In the genomic region with DNA sequence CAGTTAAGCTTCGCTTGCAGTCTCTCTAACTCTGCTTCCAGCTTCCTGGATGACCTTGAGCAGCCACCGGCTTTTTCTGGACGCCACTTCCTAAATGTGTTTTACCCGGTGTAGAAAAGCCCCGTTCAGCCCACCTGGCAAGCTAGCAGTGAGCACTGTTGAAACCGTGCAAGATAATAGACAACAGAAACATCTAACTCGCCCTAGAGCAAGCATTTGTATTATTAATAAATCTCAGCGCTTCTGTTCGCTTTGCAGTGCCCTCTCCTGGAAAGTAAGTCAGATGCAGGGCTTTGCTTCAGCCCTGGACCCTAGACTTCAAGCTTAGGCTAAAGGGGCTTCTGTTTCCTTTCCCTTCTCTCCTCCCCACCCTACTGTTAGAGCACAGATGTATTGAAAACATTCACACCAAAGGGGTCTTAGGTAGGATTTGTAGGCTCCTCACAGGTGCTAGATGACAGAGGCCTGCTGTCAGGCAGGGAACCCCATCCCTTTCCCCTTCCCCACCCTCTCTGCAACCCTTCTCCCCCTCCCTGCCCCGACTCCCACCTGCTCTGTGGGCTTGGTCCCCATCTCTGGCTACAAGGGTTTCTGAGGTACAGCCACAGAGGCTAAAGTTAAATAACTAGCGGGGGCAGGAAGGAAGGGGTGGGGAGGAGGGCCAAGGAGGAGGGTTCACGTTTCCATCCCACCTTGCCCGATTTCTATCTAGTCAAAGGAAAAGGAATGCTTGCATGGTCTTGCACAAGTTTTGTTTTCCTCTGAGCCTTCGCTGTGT, we compare ENCODE assay signal across 8 mouse cellular contexts. TPM values are rescaled to one million over a fixed set of nuclear protein-coding genes. Genes with fewer than 3 reads are reported as not detected.
DNase-seq lines count a peak whose midpoint lies in the region; ATAC-seq and TF ChIP-seq lines count a peak whose summit lies in the region.

Gene Ccr10 (minus strand): TSS at position 593 of the 778 bp plus-strand sequence.

- peak; percentile 73 for DNase-seq in lung, embryonic 14.5 days
- DNase-seq in lung, postnatal 4 days: no peak
- peak; percentile 61 for DNase-seq in embryo, embryonic 11 days
- DNase-seq in left cerebral cortex, adult 11 months (ENCODE audit: low spot score): no peak
- DNase-seq in adrenal gland, postnatal 4 days (ENCODE audit: low spot score in 2 of 2): no peak

- ATAC-seq in lung, embryonic 14.5 days (ENCODE audit: insufficient read depth): no peak
- ATAC-seq in hindbrain, embryonic 16.5 days: no peak
- ATAC-seq in midbrain, embryonic 16.5 days: no peak
- ATAC-seq in frontal cortex, adult (ENCODE audit: low TSS enrichment): no peak

- H3K4me2 ChIP-seq in lung, embryonic 14.5 days: peak within 1 kb of the TSS; percentile 71
- H3K4me2 ChIP-seq in hindbrain, embryonic 16.5 days (ENCODE audit: low read length): peak within 1 kb of the TSS; percentile 77
- peak within 1 kb of the TSS; percentile 74 for H3K4me2 ChIP-seq in midbrain, embryonic 16.5 days (ENCODE audit: low read length)

- WGBS in lung, embryonic 14.5 days: 22% methylated on average over 14 of the region's 14 CpGs
- 20% methylated on average over 14 of the region's 14 CpGs for WGBS in hindbrain, embryonic 16.5 days
- WGBS in midbrain, embryonic 16.5 days: 18% methylated on average over 14 of the region's 14 CpGs

- H3K27me3 ChIP-seq in lung, embryonic 14.5 days (ENCODE audit: insufficient read depth, low read length): peaks cover 51% of the 10 kb centered on the region
- peaks cover 6% of the 10 kb centered on the region for H3K27me3 ChIP-seq in hindbrain, embryonic 16.5 days (replicated peaks; ENCODE audit: control insufficient read depth, insufficient read depth, low read length)
- peaks cover 18% of the 10 kb centered on the region; the same call in 1 of the 2 replicates for H3K27me3 ChIP-seq in midbrain, embryonic 16.5 days (ENCODE audit: control insufficient read depth, insufficient read depth, low read depth, low read length)

- peak; percentile 59 for TF ChIP-seq CTCF in lung, embryonic 14.5 days (IDR thresholded peaks at IDR 0.05; ENCODE audit: low read depth)

- H3K4me1 ChIP-seq in lung, embryonic 14.5 days (ENCODE audit: insufficient read depth): peaks cover 20% of the 10 kb centered on the region
- peaks cover 65% of the 10 kb centered on the region for H3K4me1 ChIP-seq in hindbrain, embryonic 16.5 days (ENCODE audit: control insufficient read depth, insufficient read depth, low read depth, low read length)
- H3K4me1 ChIP-seq in midbrain, embryonic 16.5 days (ENCODE audit: control insufficient read depth, insufficient read depth, low read length): peaks cover 51% of the 10 kb centered on the region

- H3K9ac ChIP-seq in lung, embryonic 14.5 days: peak within 1 kb of the TSS; percentile 39
- peak within 1 kb of the TSS; percentile 79 for H3K9ac ChIP-seq in hindbrain, embryonic 16.5 days (ENCODE audit: low read depth, low read length)
- peak within 1 kb of the TSS; percentile 75 for H3K9ac ChIP-seq in midbrain, embryonic 16.5 days (ENCODE audit: low read depth, low read length)

- peak within 1 kb of the TSS; percentile 34 for H3K4me3 ChIP-seq in lung, embryonic 14.5 days (ENCODE audit: low read depth, low read length)
- peak within 1 kb of the TSS; percentile 55 for H3K4me3 ChIP-seq in hindbrain, embryonic 16.5 days (ENCODE audit: low read length)
- peak within 1 kb of the TSS; percentile 51 for H3K4me3 ChIP-seq in midbrain, embryonic 16.5 days (ENCODE audit: low read depth, low read length)

- no peak within 1 kb of the TSS for H3K27ac ChIP-seq in lung, embryonic 14.5 days (ENCODE audit: low read depth)
- H3K27ac ChIP-seq in hindbrain, embryonic 16.5 days (ENCODE audit: low read depth, low read length): peak within 1 kb of the TSS; percentile 83
- H3K27ac ChIP-seq in midbrain, embryonic 16.5 days (ENCODE audit: low read length): peak within 1 kb of the TSS; percentile 73

- no peaks in the 10 kb centered on the region for H3K36me3 ChIP-seq in lung, embryonic 14.5 days (ENCODE audit: insufficient read depth)
- no peaks in the 10 kb centered on the region for H3K36me3 ChIP-seq in hindbrain, embryonic 16.5 days (ENCODE audit: control insufficient read depth, insufficient read depth, low read length)
- no peaks in the 10 kb centered on the region for H3K36me3 ChIP-seq in midbrain, embryonic 16.5 days (ENCODE audit: control insufficient read depth, insufficient read depth, low read length)

- H3K9me3 ChIP-seq in lung, embryonic 14.5 days (ENCODE audit: low read depth, low read length): no peaks in the 10 kb centered on the region
- no peaks in the 10 kb centered on the region for H3K9me3 ChIP-seq in hindbrain, embryonic 16.5 days (ENCODE audit: control insufficient read depth, low read length)
- no peaks in the 10 kb centered on the region for H3K9me3 ChIP-seq in midbrain, embryonic 16.5 days (replicated peaks; ENCODE audit: control insufficient read depth, low read length, poor library complexity, severe bottlenecking)

RNA-seq across cellular contexts. Expression of gene Ccr10, which starts in this region (rescaled TPM):
- 0.11 TPM in 1 of 2 replicates, not detected in the other for polyA plus RNA-seq in lung, embryonic 14.5 days (2014; fragmentation: Nextera tagmentation; extraction: Ambion mirVana)
- 0.32 and 0.60 TPM in 2 replicates for polyA plus RNA-seq in hindbrain, embryonic 16.5 days (2015; fragmentation: Nextera tagmentation; extraction: Ambion mirVana)
- 0.47 and 0.62 TPM in 2 replicates for polyA plus RNA-seq in midbrain, embryonic 16.5 days (2015; fragmentation: Nextera tagmentation; extraction: Ambion mirVana)
- under 1 TPM in 1 of 2 experiments, not detected in 1; 0.22 TPM for total RNA-seq in adrenal gland, postnatal 4 days (2021)

Comparison
In these comparisons a context has a peak if more than half of its experiments do, and no peak if none do; other contexts are left out.
1. Peak in DNase-seq, H3K4me3 ChIP-seq, H3K9ac ChIP-seq and H3K4me2 ChIP-seq in lung, embryonic 14.5 days; RNA of the gene not detected or under 1 TPM.